Mouse (Mus musculus): ENCODE data around the gene Afdn. TPM values are rescaled to one million over a fixed set of nuclear protein-coding genes. Genes with fewer than 3 reads are reported as not detected.

Afdn gene
- polyA plus RNA-seq, 1 experiment from 2014 or later, result 131 TPM

GRCm38 (mm10) chr17:13855396-13855795 lies 95.1 kb downstream of the Afdn start:
- H3K36me3 ChIP-seq, result peaks cover 58% of the 10 kb centered on the region
- 93% methylated on average over 1 of the region's 1 CpGs for WGBS
- H3K9me3 ChIP-seq, result no peaks in the 10 kb centered on the region
- H3K27ac ChIP-seq (replicated peaks), result no peak overlapping the region
- no peak overlapping the region for H3K9ac ChIP-seq
- no peak overlapping the region for H3K4me3 ChIP-seq
- H3K27me3 ChIP-seq, result no peaks in the 10 kb centered on the region
- H3K4me2 ChIP-seq, result no peak overlapping the region
- ATAC-seq (ENCODE audit: low FRiP score, low read depth), result no peak
- no peaks in the 10 kb centered on the region for H3K4me1 ChIP-seq (replicated peaks)

GRCm38 (mm10) chr17:13856429-13857090 lies 96.2 kb downstream of the Afdn start:
- Histone ChIP-seq H3K9ac (no peak overlapping the region), H3K4me3 (no peak overlapping the region), H3K27ac (replicated peaks) (no peak overlapping the region), H3K36me3 (peaks cover 57% of the 10 kb centered on the region), H3K27me3 (no peaks in the 10 kb centered on the region), H3K9me3 (no peaks in the 10 kb centered on the region), H3K4me1 (replicated peaks) (no peaks in the 10 kb centered on the region), H3K4me2 (no peak overlapping the region)
- no peak for ATAC-seq (ENCODE audit: low FRiP score, low read depth)
- WGBS, result 90% methylated on average over 5 of the region's 5 CpGs

- no peak overlapping the region for H3K4me3 ChIP-seq
- no peaks in the 10 kb centered on the region for H3K4me1 ChIP-seq (replicated peaks)
- H3K9ac ChIP-seq, result no peak overlapping the region
- no peak overlapping the region for H3K27ac ChIP-seq (replicated peaks)
- H3K9me3 ChIP-seq, result no peaks in the 10 kb centered on the region
- H3K36me3 ChIP-seq, result peaks cover 55% of the 10 kb centered on the region
- ATAC-seq (ENCODE audit: low FRiP score, low read depth), result no peak
- no peak overlapping the region for H3K4me2 ChIP-seq
- H3K27me3 ChIP-seq, result no peaks in the 10 kb centered on the region
- WGBS, result 86% methylated on average over 5 of the region's 5 CpGs
Observed at GRCm38 (mm10) chr17:13865340-13865739, 105.0 kb downstream of the Afdn start.

- H3K9ac ChIP-seq, result no peak overlapping the region
- no peak overlapping the region for H3K4me3 ChIP-seq
- no peaks in the 10 kb centered on the region for H3K9me3 ChIP-seq
- 83% methylated on average over 3 of the region's 3 CpGs for WGBS
- no peaks in the 10 kb centered on the region for H3K4me1 ChIP-seq (replicated peaks)
- H3K36me3 ChIP-seq, result peaks cover 49% of the 10 kb centered on the region
- ATAC-seq (ENCODE audit: low FRiP score, low read depth), result no peak
- H3K27ac ChIP-seq (replicated peaks), result no peak overlapping the region
- H3K4me2 ChIP-seq, result no peak overlapping the region
- H3K27me3 ChIP-seq, result no peaks in the 10 kb centered on the region
Observed at GRCm38 (mm10) chr17:13866951-13867351, 106.6 kb downstream of the Afdn start.

GRCm38 (mm10) chr17:13867475-13867874 lies 107.1 kb downstream of the Afdn start:
- Histone ChIP-seq H3K4me1 (replicated peaks) (no peaks in the 10 kb centered on the region), H3K4me3 (no peak overlapping the region), H3K9me3 (no peaks in the 10 kb centered on the region), H3K36me3 (peaks cover 47% of the 10 kb centered on the region), H3K4me2 (no peak overlapping the region), H3K27me3 (no peaks in the 10 kb centered on the region), H3K27ac (replicated peaks) (no peak overlapping the region), H3K9ac (no peak overlapping the region)
- 41% methylated on average over 6 of the region's 6 CpGs for WGBS
- no peak for ATAC-seq (ENCODE audit: low FRiP score, low read depth)

- no peak overlapping the region for H3K4me2 ChIP-seq
- WGBS, result 96% methylated on average over 1 of the region's 1 CpGs
- H3K36me3 ChIP-seq, result peaks cover 35% of the 10 kb centered on the region
- no peak for ATAC-seq (ENCODE audit: low FRiP score, low read depth)
- H3K4me3 ChIP-seq, result no peak overlapping the region
- H3K4me1 ChIP-seq (replicated peaks), result no peaks in the 10 kb centered on the region
- H3K27ac ChIP-seq (replicated peaks), result no peak overlapping the region
- H3K9me3 ChIP-seq, result no peaks in the 10 kb centered on the region
- H3K27me3 ChIP-seq, result no peaks in the 10 kb centered on the region
- no peak overlapping the region for H3K9ac ChIP-seq
Observed at GRCm38 (mm10) chr17:13870236-13870635, 109.9 kb downstream of the Afdn start.

GRCm38 (mm10) chr17:13874245-13874644 lies 113.9 kb downstream of the Afdn start:
- H3K27me3 ChIP-seq, result no peaks in the 10 kb centered on the region
- H3K9me3 ChIP-seq, result no peaks in the 10 kb centered on the region
- ATAC-seq (ENCODE audit: low FRiP score, low read depth), result 0 out of 2 replicates have a peak, but pooled peaks have one; percentile 38
- peaks cover 31% of the 10 kb centered on the region for H3K36me3 ChIP-seq
- H3K4me2 ChIP-seq, result no peak overlapping the region
- no peaks in the 10 kb centered on the region for H3K4me1 ChIP-seq (replicated peaks)
- no peak overlapping the region for H3K4me3 ChIP-seq
- H3K27ac ChIP-seq (replicated peaks), result no peak overlapping the region
- 79% methylated on average over 1 of the region's 1 CpGs for WGBS
- H3K9ac ChIP-seq, result no peak overlapping the region

GRCm38 (mm10) chr17:13877460-13877859 lies 117.1 kb downstream of the Afdn start:
- Histone ChIP-seq H3K36me3 (peaks cover 28% of the 10 kb centered on the region), H3K4me1 (replicated peaks) (no peaks in the 10 kb centered on the region), H3K9me3 (no peaks in the 10 kb centered on the region), H3K27me3 (no peaks in the 10 kb centered on the region), H3K4me2 (no peak overlapping the region), H3K9ac (no peak overlapping the region), H3K27ac (replicated peaks) (no peak overlapping the region), H3K4me3 (no peak overlapping the region)
- no peak for ATAC-seq (ENCODE audit: low FRiP score, low read depth)

- WGBS, result 81% methylated on average over 1 of the region's 1 CpGs
- H3K27me3 ChIP-seq, result no peaks in the 10 kb centered on the region
Observed at GRCm38 (mm10) chr17:13879731-13880130, 119.4 kb downstream of the Afdn start.

GRCm38 (mm10) chr17:13883540-13883939 lies 123.2 kb downstream of the Afdn start:
- peaks cover 58% of the 10 kb centered on the region for H3K36me3 ChIP-seq
- H3K4me1 ChIP-seq (replicated peaks), result no peaks in the 10 kb centered on the region
- no peak overlapping the region for H3K27ac ChIP-seq (replicated peaks)
- 82% methylated on average over 5 of the region's 5 CpGs for WGBS
- no peak overlapping the region for H3K9ac ChIP-seq
- no peak overlapping the region for H3K4me3 ChIP-seq
- H3K27me3 ChIP-seq, result no peaks in the 10 kb centered on the region
- H3K4me2 ChIP-seq, result no peak overlapping the region
- no peak for ATAC-seq (ENCODE audit: low FRiP score, low read depth)
- no peaks in the 10 kb centered on the region for H3K9me3 ChIP-seq

More at GRCm38 (mm10) chr17:13879731-13880130, 119.4 kb downstream of the Afdn start:
- H3K4me2 ChIP-seq, result no peak overlapping the region
- H3K4me3 ChIP-seq, result no peak overlapping the region
- no peak overlapping the region for H3K27ac ChIP-seq (replicated peaks)
- H3K4me1 ChIP-seq (replicated peaks), result no peaks in the 10 kb centered on the region
- H3K9me3 ChIP-seq, result no peaks in the 10 kb centered on the region
- H3K9ac ChIP-seq, result no peak overlapping the region
- H3K36me3 ChIP-seq, result peaks cover 39% of the 10 kb centered on the region
- no peak for ATAC-seq (ENCODE audit: low FRiP score, low read depth)

- ATAC-seq (ENCODE audit: low FRiP score, low read depth), result no peak
- Histone ChIP-seq H3K27me3 (no peaks in the 10 kb centered on the region), H3K4me2 (no peak overlapping the region), H3K9ac (no peak overlapping the region), H3K4me1 (replicated peaks) (no peaks in the 10 kb centered on the region), H3K9me3 (no peaks in the 10 kb centered on the region), H3K4me3 (no peak overlapping the region), H3K27ac (replicated peaks) (no peak overlapping the region), H3K36me3 (peaks cover 32% of the 10 kb centered on the region)
- WGBS, result 86% methylated on average over 7 of the region's 7 CpGs
Observed at GRCm38 (mm10) chr17:13889818-13890434, 129.6 kb downstream of the Afdn start.

- no peaks in the 10 kb centered on the region for H3K9me3 ChIP-seq
- no peak for ATAC-seq (ENCODE audit: low FRiP score, low read depth)
- H3K4me3 ChIP-seq, result no peak overlapping the region
- H3K9ac ChIP-seq, result no peak overlapping the region
- 83% methylated on average over 1 of the region's 1 CpGs for WGBS
- no peaks in the 10 kb centered on the region for H3K4me1 ChIP-seq (replicated peaks)
- H3K27ac ChIP-seq (replicated peaks), result no peak overlapping the region
- peaks cover 24% of the 10 kb centered on the region for H3K36me3 ChIP-seq
- H3K27me3 ChIP-seq, result no peaks in the 10 kb centered on the region
- no peak overlapping the region for H3K4me2 ChIP-seq
Observed at GRCm38 (mm10) chr17:13890932-13891331, 130.6 kb downstream of the Afdn start.

GRCm38 (mm10) chr17:13898838-13899237 lies 138.5 kb downstream of the Afdn start:
- Histone ChIP-seq H3K9me3 (no peaks in the 10 kb centered on the region), H3K9ac (no peak overlapping the region), H3K36me3 (peaks cover 47% of the 10 kb centered on the region), H3K27ac (replicated peaks) (no peak overlapping the region), H3K4me1 (replicated peaks) (no peaks in the 10 kb centered on the region), H3K4me2 (no peak overlapping the region), H3K4me3 (no peak overlapping the region), H3K27me3 (no peaks in the 10 kb centered on the region)
- no peak for ATAC-seq (ENCODE audit: low FRiP score, low read depth)
- 88% methylated on average over 17 of the region's 17 CpGs for WGBS

Data from hindbrain, embryonic 15.5 days (tissue).